Mouse (Mus musculus) intestine, postnatal 0 days (tissue): ENCODE results near the gene Ccnc. TPM values are rescaled to one million over a fixed set of nuclear protein-coding genes. Genes with fewer than 3 reads are reported as not detected.

ENCODE experiments used
- ATAC-seq: fragments of 200-750 bp; cut with Nextera tagmentation; 2 replicates; pipeline ENCODE4 v1.8.0; 2017; ENCODE audit warnings: mild to moderate bottlenecking, moderate TSS enrichment, moderate library complexity
- H3K27ac ChIP-seq: fragments of 300-500 bp; sonication (generic); 2 replicates; pipeline ENCODE4 v1.5.1; 2014; ENCODE audit warnings: mild to moderate bottlenecking, low read depth, low read length, moderate library complexity
- H3K27me3 ChIP-seq: fragments of 300-500 bp; sonication (generic); replicated peaks from 2 replicates; pipeline ENCODE4 v1.6.1; 2014; ENCODE audit warnings: low read length, mixed read lengths; ENCODE audit not compliant: control insufficient read depth, insufficient read depth
- H3K36me3 ChIP-seq: fragments of 300-500 bp; sonication (generic); 2 replicates; pipeline ENCODE4 v1.6.1; 2014; ENCODE audit warnings: mild to moderate bottlenecking, moderate library complexity; ENCODE audit not compliant: control insufficient read depth, insufficient read depth
- H3K4me1 ChIP-seq: fragments of 300-500 bp; sonication (generic); replicated peaks from 2 replicates; pipeline ENCODE4 v1.6.1; 2014; ENCODE audit warnings: antibody characterized with exemption, low read length, mixed read lengths; ENCODE audit not compliant: control insufficient read depth, insufficient read depth
- H3K4me2 ChIP-seq: fragments of 300-500 bp; sonication (generic); replicated peaks from 2 replicates; pipeline ENCODE4 v1.6.1; 2014; ENCODE audit warnings: low read depth, mild to moderate bottlenecking, moderate library complexity
- H3K4me3 ChIP-seq: fragments of 300-500 bp; sonication (generic); 2 replicates; pipeline ENCODE4 v1.5.1; 2014; ENCODE audit warnings: low read depth, low read length
- H3K9ac ChIP-seq: fragments of 300-500 bp; sonication (generic); 2 replicates; pipeline ENCODE4 v1.6.1; 2014; ENCODE audit warnings: mild to moderate bottlenecking, low read depth, low read length
- H3K9me3 ChIP-seq: fragments of 300-500 bp; sonication (generic); 2 replicates; pipeline ENCODE4 v1.6.1; 2016; ENCODE audit warnings: mixed run types; ENCODE audit not compliant: control insufficient read depth
- CTCF ChIP-seq: sonication (generic); IDR thresholded peaks from 2 replicates; pipeline ENCODE4 v1.5.1; 2016; ENCODE audit warnings: low read depth, mild to moderate bottlenecking, control low read depth, antibody characterized with exemption, moderate library complexity
- WGBS: fragments of 180-500 bp; shearing (Covaris S2); extraction: QIAGEN DNeasy Blood & Tissue Kit; methylation state at CpG from one replicate; pipeline ENCODE4 v1.1.7; 2014; 5-methylcytosine and 5-hydroxymethylcytosine counted together
- polyA plus RNA-seq: library from polyadenylated mRNA; unstranded; fragments of >200 nt; fragmentation: Nextera tagmentation; extraction: Ambion mirVana; gene quantifications from 2 replicates; pipeline ENCODE4 v1.2.1, GENCODE M21; 2015

Gene Ccnc
- polyA plus RNA-seq, 1 experiment from 2014 or later: 20.2 TPM

GRCm38 (mm10) chr4:21687783-21688702, 39.5 kb upstream of the Ccnc start:
- peaks cover 95% of the 10 kb centered on the region for H3K27me3 ChIP-seq
- peak overlapping the region; percentile 62 for H3K4me3 ChIP-seq
- TF ChIP-seq CTCF: no peak
- no peak overlapping the region for H3K27ac ChIP-seq
- H3K9ac ChIP-seq: no peak overlapping the region
- WGBS: 3% methylated on average over 51 of the region's 51 CpGs
- H3K4me1 ChIP-seq: 0 out of 2 replicates have a peak, but pooled peaks cover 5% of the 10 kb centered on the region
- no peaks in the 10 kb centered on the region for H3K36me3 ChIP-seq
- ATAC-seq: 0 out of 2 replicates have a peak, but pooled peaks have one; percentile 36
- H3K4me2 ChIP-seq: peak overlapping the region; percentile 96
- no peaks in the 10 kb centered on the region for H3K9me3 ChIP-seq

GRCm38 (mm10) chr4:21688703-21689200, 38.7 kb upstream of the Ccnc start:
- peak; percentile 24; the same call in 1 of the 2 replicates for TF ChIP-seq CTCF
- ATAC-seq: 0 out of 2 replicates have a peak, but pooled peaks have one; percentile 6
- under 1% methylated on average over 52 of the region's 64 CpGs for WGBS

GRCm38 (mm10) chr4:21689492-21689941, 38.0 kb upstream of the Ccnc start:
- 1% methylated on average over 18 of the region's 18 CpGs for WGBS
- Histone ChIP-seq H3K9me3 (no peaks in the 10 kb centered on the region), H3K4me1 (0 out of 2 replicates have a peak, but pooled peaks cover 5% of the 10 kb centered on the region), H3K27me3 (peaks cover 84% of the 10 kb centered on the region), H3K4me2 (peak overlapping the region; percentile 96), H3K36me3 (no peaks in the 10 kb centered on the region), H3K9ac (no peak overlapping the region), H3K27ac (no peak overlapping the region), H3K4me3 (peak overlapping the region; percentile 62)
- ATAC-seq: no peak
- TF ChIP-seq CTCF: no peak

More at GRCm38 (mm10) chr4:21688703-21689200, 38.7 kb upstream of the Ccnc start:
- Histone ChIP-seq H3K9me3 (no peaks in the 10 kb centered on the region), H3K4me3 (peak overlapping the region; percentile 62), H3K4me2 (peak overlapping the region; percentile 96), H3K27ac (no peak overlapping the region), H3K9ac (no peak overlapping the region), H3K4me1 (0 out of 2 replicates have a peak, but pooled peaks cover 5% of the 10 kb centered on the region), H3K27me3 (peaks cover 91% of the 10 kb centered on the region), H3K36me3 (no peaks in the 10 kb centered on the region)

- Histone ChIP-seq H3K4me1 (0 out of 2 replicates have a peak, but pooled peaks cover 5% of the 10 kb centered on the region), H3K27ac (no peak overlapping the region), H3K9me3 (no peaks in the 10 kb centered on the region), H3K4me2 (no peak overlapping the region), H3K27me3 (peaks cover 77% of the 10 kb centered on the region), H3K9ac (no peak overlapping the region), H3K36me3 (no peaks in the 10 kb centered on the region), H3K4me3 (no peak overlapping the region)
- WGBS: 13% methylated on average over 7 of the region's 7 CpGs
- no peak for TF ChIP-seq CTCF
- no peak for ATAC-seq
These were observed 37.3 kb upstream of the Ccnc start for GRCm38 (mm10) chr4:21690221-21690620.

DNA sequence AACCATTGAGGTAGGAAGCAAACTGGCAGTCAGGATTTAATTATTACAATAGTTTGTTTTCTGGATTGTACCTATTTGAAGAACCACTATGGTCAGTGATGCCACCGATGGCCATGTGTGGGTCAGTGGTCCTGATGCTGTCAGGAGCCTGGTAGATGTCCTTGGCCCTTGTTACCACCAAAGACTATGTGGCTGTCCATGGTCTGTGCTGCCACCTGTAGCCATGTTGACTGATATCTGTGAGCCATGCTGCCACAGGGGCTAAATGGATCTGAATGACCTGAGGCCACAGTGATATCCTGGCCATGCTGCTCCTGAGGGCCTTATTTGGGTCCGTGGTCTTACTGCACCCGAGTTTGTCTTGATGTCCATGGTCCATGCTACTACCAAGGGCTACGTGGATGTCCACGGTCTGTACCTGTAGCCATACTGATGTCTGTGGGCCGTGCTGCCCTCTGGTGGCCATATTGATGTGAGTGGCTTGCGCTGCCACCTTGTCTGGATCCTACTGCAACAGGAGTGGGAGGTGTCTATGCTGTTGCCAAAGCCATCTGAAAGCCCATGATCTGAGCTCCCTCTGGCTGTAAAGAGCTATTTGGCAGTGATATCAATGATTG, 31.8 kb upstream of the Ccnc start:
- ATAC-seq: no peak

GRCm38 (mm10) chr4:21705046-21705445, 22.5 kb upstream of the Ccnc start:
- ATAC-seq: no peak
- H3K9ac ChIP-seq: no peak overlapping the region
- H3K4me1 ChIP-seq: no peaks in the 10 kb centered on the region
- TF ChIP-seq CTCF: peak; percentile 24; the same call in 1 of the 2 replicates
- H3K27ac ChIP-seq: no peak overlapping the region
- 39% methylated on average over 1 of the region's 1 CpGs for WGBS
- H3K4me3 ChIP-seq: no peak overlapping the region
- no peaks in the 10 kb centered on the region for H3K36me3 ChIP-seq
- no peak overlapping the region for H3K4me2 ChIP-seq
- H3K27me3 ChIP-seq: no peaks in the 10 kb centered on the region
- no peaks in the 10 kb centered on the region for H3K9me3 ChIP-seq

More for the DNA sequence above, 31.8 kb upstream of the Ccnc start:
- Histone ChIP-seq H3K4me1 (no peaks in the 10 kb centered on the region), H3K4me2 (no peak overlapping the region), H3K4me3 (no peak overlapping the region), H3K27ac (no peak overlapping the region), H3K27me3 (peaks cover 30% of the 10 kb centered on the region), H3K36me3 (no peaks in the 10 kb centered on the region), H3K9me3 (no peaks in the 10 kb centered on the region), H3K9ac (no peak overlapping the region)
- WGBS: 27% methylated on average over 7 of the region's 7 CpGs
- TF ChIP-seq CTCF: peak; percentile 82
